Mouse (Mus musculus) G1E (cell line): ENCODE data around the gene Mpeg1. TPM values are rescaled to one million over a fixed set of nuclear protein-coding genes. Genes with fewer than 3 reads are reported as not detected.

ENCODE experiments used
- ATAC-seq: 2 replicates; pipeline ENCODE4 v1.8.0; 2016; ENCODE audit warnings: mild to moderate bottlenecking; ENCODE audit not compliant: insufficient number of reproducible peaks, poor library complexity, low FRiP score, severe bottlenecking; ENCODE audit errors: extremely low read depth
- DNase-seq: peaks from one replicate; pipeline ENCODE4 v3.0.0; 2012; ENCODE audit warnings: low spot score
- H3K27me3 ChIP-seq: 2 replicates; pipeline ENCODE4 v1.6.1; 2012; ENCODE audit warnings: mild to moderate bottlenecking, low read length, inconsistent platforms; ENCODE audit not compliant: insufficient read depth
- H3K36me3 ChIP-seq: replicated peaks from 2 replicates; pipeline ENCODE3; 2012; ENCODE audit warnings: mild to moderate bottlenecking, inconsistent platforms
- H3K4me1 ChIP-seq: 2 replicates; pipeline ENCODE4 v1.6.1; 2012; ENCODE audit warnings: low read depth, low read length, inconsistent platforms, mixed read lengths; ENCODE audit not compliant: insufficient read depth
- H3K4me3 ChIP-seq: 2 replicates; pipeline ENCODE4 v1.5.1; 2012; ENCODE audit warnings: low read depth, mild to moderate bottlenecking, inconsistent platforms, low read length, moderate library complexity, mixed read lengths
- H3K9me3 ChIP-seq: replicated peaks from 2 replicates; pipeline ENCODE4 v1.6.1; 2012; ENCODE audit warnings: inconsistent platforms
- CTCF ChIP-seq: IDR thresholded peaks from 2 replicates; pipeline ENCODE4 v1.5.1; 2012; ENCODE audit warnings: low read depth, low read length, inconsistent platforms, mixed read lengths
- GATA1 ChIP-seq: IDR thresholded peaks from 2 replicates; pipeline ENCODE4 v1.6.1; 2012; ENCODE audit warnings: borderline replicate concordance, low read length, inconsistent platforms, mixed read lengths
- GATA2 ChIP-seq: IDR thresholded peaks from 2 replicates; pipeline ENCODE4 v1.6.1; 2012; ENCODE audit warnings: low read depth, low read length, inconsistent platforms, borderline replicate concordance
- POLR2AphosphoS5 ChIP-seq: IDR thresholded peaks from 2 replicates; pipeline ENCODE4 v1.6.1; 2012; ENCODE audit warnings: low read depth, low read length, inconsistent platforms; ENCODE audit not compliant: insufficient replicate concordance
- TAL1 ChIP-seq: conservative IDR thresholded peaks from 2 replicates; pipeline ENCODE4 v1.6.1; 2012; ENCODE audit warnings: low read depth, low read length, inconsistent platforms, mixed read lengths
- polyA plus RNA-seq: library from polyadenylated mRNA; stranded (reverse); fragments of >175 nt; gene quantifications from 2 replicates; pipeline ENCODE4 v1.2.3, GENCODE M21; 2012
- total RNA-seq, 2 experiments: library from RNA; stranded (forward) in 1 of 2; stranded (reverse) in 1 of 2; fragments of 200-1000 nt in 1 of 2; fragments of >200 nt in 1 of 2; fragmentation: Nextera tagmentation in 1 of 2; gene quantifications; 2 replicates each; pipeline ENCODE4 v1.2.3; 2014 to 2017

Gene Mpeg1
- total and polyA plus RNA-seq, 3 experiments = 0.22 TPM; not detected in 2

DNA sequence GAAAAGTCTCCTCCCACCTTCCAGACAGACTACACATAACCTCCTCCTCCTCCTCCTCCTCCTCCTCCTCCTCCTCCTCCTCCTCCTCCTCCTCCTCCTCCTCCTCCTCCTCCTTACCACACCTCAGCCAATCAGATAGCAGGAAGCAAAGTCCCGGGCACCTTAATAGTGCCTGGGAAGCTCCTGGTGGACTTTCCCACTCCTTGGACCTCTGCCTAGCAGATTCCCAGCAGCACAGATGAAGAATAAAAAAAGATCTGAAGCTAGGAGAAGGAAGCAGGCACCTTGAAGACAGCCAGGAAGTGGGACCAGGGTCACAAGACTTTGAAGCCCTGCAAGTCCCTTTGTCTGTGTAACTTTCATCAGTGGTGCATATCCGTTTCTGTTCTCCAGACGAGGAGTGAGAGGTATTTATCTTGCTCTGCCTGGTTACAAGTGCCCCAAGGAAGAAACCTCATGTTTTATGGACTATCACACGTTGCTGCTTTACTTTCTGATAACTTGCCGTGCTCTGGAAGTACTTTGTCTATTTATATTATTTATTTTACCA, 16.2 kb downstream of the Mpeg1 start:
- ATAC-seq = no peak
- peaks cover 2% of the 10 kb centered on the region; the same call in 1 of the 2 replicates for H3K4me1 ChIP-seq
- TF ChIP-seq TAL1 (no peak), CTCF (no peak), GATA1 (no peak), GATA2 (no peak)
- H3K9me3 ChIP-seq = no peaks in the 10 kb centered on the region
- H3K36me3 ChIP-seq = no peaks in the 10 kb centered on the region
- no peak overlapping the region for H3K4me3 ChIP-seq
- peaks cover 8% of the 10 kb centered on the region for H3K27me3 ChIP-seq
- DNase-seq = no peak

DNA sequence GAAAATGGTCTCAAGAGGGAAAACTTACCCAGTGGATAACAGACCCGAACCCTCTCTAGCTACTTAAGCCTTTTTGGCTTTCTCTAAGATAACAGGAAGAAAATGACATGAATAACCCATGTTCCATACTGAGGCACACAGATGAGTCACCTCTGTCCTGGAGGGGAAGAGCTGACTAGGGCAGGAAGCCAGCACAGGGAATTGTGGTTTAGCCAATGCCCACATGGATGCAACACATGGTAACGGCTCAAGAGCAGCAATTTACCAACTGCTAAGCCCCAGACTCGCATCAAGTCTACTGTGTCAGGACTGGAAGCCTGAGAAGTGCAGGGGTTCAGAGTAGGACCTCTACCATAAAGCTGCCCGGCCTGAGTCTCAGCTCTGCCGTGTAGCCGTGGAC, 17.8 kb downstream of the Mpeg1 start:
- no peak for DNase-seq
- no peak for TF ChIP-seq GATA2
- TF ChIP-seq GATA1 = no peak
- no peak for TF ChIP-seq TAL1
- no peak for TF ChIP-seq CTCF
- TF ChIP-seq POLR2AphosphoS5 = no peak
- H3K4me3 ChIP-seq = no peak overlapping the region
- no peak for ATAC-seq
- peaks cover 8% of the 10 kb centered on the region for H3K27me3 ChIP-seq
- no peaks in the 10 kb centered on the region for H3K9me3 ChIP-seq
- H3K4me1 ChIP-seq = peaks cover 2% of the 10 kb centered on the region; the same call in 1 of the 2 replicates
- no peaks in the 10 kb centered on the region for H3K36me3 ChIP-seq

DNA sequence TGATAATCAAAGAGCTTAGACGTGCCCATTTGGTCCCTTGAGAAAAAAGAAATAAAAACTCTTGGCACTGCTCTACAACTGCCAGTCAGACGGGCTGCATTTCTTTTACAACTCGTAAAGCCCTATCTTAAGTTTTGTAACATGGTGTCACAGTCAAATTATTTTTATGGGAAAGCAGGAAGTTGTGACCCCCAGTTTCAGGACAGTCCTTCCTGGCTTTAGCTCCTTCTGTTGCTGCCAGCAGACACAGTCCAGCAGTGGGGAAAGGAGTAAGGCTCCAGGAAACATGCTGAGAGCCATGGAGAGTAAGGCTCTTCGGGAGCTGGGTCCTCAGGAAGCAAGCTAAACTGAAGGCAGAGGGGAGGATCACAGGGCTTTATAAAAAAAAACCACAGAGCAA, 23.2 kb downstream of the Mpeg1 start:
- ATAC-seq (no peak), DNase-seq (no peak)
- no peaks in the 10 kb centered on the region for H3K4me1 ChIP-seq
- no peaks in the 10 kb centered on the region for H3K9me3 ChIP-seq
- H3K36me3 ChIP-seq = no peaks in the 10 kb centered on the region
- no peak for TF ChIP-seq GATA2
- no peak for TF ChIP-seq POLR2AphosphoS5
- TF ChIP-seq CTCF = no peak
- no peak for TF ChIP-seq GATA1
- no peak for TF ChIP-seq TAL1
- no peaks in the 10 kb centered on the region; the same call in 1 of the 2 replicates for H3K27me3 ChIP-seq
- H3K4me3 ChIP-seq = no peak overlapping the region

DNA sequence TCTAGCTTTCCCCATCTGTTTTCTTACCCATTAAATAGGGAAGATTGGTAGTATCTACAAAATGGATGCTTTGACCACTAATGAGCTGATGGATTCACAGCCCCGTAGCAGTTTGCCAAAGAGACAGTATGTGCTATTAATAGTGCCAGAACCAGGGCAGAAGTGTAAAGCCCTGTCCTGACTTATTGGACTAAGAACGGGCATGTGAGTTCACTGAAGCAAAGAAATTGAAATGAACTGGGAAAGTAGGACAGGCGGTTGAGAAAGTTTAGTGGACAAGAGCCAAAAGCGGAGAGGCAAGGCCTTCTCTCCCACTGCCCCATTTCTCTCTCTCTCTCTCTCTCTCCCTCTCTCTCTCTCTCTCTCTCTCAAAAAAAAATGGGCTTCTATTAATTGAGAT, 23.6 kb downstream of the Mpeg1 start:
- no peaks in the 10 kb centered on the region for H3K4me1 ChIP-seq
- H3K4me3 ChIP-seq = no peak overlapping the region
- H3K9me3 ChIP-seq = no peaks in the 10 kb centered on the region
- DNase-seq (no peak), ATAC-seq (no peak)
- no peak for TF ChIP-seq POLR2AphosphoS5
- no peaks in the 10 kb centered on the region for H3K36me3 ChIP-seq
- H3K27me3 ChIP-seq = no peaks in the 10 kb centered on the region; the same call in 1 of the 2 replicates

DNA sequence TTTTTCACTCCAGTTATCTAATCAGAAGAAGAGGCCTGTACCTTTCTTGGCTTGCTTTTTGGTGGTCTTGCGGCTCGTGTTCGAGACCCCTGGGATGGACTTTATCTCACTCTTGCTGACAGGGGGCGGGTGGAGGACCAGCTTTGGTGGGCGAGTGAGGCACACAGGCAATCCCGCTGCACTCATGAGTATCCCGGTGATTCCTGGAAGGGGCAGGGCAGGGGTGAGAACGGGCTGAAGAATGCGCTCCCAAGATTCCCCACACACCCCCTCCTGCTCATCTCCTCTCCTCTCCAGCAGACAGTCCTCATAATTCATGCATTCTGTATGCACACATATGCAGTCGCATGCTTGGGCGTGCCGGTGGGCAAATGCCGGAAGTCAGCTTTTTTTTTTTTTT, 24.6 kb downstream of the Mpeg1 start:
- Histone ChIP-seq H3K9me3 (no peaks in the 10 kb centered on the region), H3K27me3 (no peaks in the 10 kb centered on the region; the same call in 1 of the 2 replicates), H3K4me1 (no peaks in the 10 kb centered on the region), H3K4me3 (no peak overlapping the region), H3K36me3 (no peaks in the 10 kb centered on the region)
- ATAC-seq (no peak), DNase-seq (no peak)
- TF ChIP-seq CTCF (no peak), POLR2AphosphoS5 (no peak), TAL1 (no peak), GATA2 (no peak), GATA1 (no peak)

DNA sequence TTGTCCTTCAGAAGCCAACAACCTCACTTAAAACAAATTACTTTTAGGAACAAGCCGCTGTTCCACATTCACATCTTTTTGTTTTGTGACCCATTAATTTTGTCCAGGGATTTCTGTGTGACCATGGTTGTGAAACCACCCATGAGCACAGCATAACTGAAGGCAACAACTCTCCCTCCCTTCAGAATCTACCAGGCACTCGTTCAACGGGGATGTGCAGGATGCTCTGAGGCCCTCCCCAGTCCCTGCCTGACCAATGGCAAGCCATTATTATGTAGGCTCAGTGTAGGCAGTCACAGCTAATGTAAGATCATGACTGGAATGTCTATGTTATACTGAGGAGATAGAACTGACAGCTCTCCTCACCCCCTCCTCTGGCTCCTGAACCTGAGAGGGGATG, 25.1 kb downstream of the Mpeg1 start:
- H3K36me3 ChIP-seq = no peaks in the 10 kb centered on the region
- no peaks in the 10 kb centered on the region for H3K9me3 ChIP-seq
- DNase-seq = no peak
- no peak overlapping the region for H3K4me3 ChIP-seq
- no peaks in the 10 kb centered on the region for H3K4me1 ChIP-seq
- TF ChIP-seq GATA2 (no peak), TAL1 (no peak), GATA1 (no peak), CTCF (no peak), POLR2AphosphoS5 (no peak)
- no peaks in the 10 kb centered on the region; the same call in 1 of the 2 replicates for H3K27me3 ChIP-seq
- no peak for ATAC-seq

DNA sequence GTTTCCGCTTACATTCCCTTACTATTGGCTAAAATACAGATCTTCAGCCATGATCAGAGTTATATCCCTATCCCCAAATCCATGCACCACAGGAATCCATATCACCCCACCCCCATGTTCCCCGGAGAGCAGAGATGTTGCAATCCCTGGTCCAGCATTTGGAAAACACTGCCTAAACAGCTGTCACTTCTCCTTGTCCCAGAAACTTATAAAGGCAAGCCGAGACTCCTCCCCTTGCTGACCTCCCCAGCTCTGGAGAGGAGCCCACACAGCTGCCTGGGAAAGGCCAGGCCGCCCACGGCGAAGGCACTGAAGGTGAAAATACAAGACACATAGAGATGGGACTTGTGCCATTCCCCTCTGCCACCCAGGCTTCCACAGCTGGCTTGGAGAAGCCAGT, 26.3 kb downstream of the Mpeg1 start:
- H3K4me3 ChIP-seq = no peak overlapping the region
- no peaks in the 10 kb centered on the region; the same call in 1 of the 2 replicates for H3K27me3 ChIP-seq
- no peak for DNase-seq
- H3K4me1 ChIP-seq = no peaks in the 10 kb centered on the region
- no peak for TF ChIP-seq GATA2
- no peak for TF ChIP-seq TAL1
- no peak for TF ChIP-seq POLR2AphosphoS5
- TF ChIP-seq GATA1 = no peak
- no peak for TF ChIP-seq CTCF
- no peak for ATAC-seq
- H3K36me3 ChIP-seq = no peaks in the 10 kb centered on the region
- H3K9me3 ChIP-seq = no peaks in the 10 kb centered on the region
